Mouse (Mus musculus): ENCODE data around the gene Med16. TPM values are rescaled to one million over a fixed set of nuclear protein-coding genes. Genes with fewer than 3 reads are reported as not detected.

Med16 gene
- polyA plus RNA-seq (2015; fragmentation: Nextera tagmentation; extraction: Ambion mirVana), result 34.8 and 45.7 TPM in 2 replicates

DNA sequence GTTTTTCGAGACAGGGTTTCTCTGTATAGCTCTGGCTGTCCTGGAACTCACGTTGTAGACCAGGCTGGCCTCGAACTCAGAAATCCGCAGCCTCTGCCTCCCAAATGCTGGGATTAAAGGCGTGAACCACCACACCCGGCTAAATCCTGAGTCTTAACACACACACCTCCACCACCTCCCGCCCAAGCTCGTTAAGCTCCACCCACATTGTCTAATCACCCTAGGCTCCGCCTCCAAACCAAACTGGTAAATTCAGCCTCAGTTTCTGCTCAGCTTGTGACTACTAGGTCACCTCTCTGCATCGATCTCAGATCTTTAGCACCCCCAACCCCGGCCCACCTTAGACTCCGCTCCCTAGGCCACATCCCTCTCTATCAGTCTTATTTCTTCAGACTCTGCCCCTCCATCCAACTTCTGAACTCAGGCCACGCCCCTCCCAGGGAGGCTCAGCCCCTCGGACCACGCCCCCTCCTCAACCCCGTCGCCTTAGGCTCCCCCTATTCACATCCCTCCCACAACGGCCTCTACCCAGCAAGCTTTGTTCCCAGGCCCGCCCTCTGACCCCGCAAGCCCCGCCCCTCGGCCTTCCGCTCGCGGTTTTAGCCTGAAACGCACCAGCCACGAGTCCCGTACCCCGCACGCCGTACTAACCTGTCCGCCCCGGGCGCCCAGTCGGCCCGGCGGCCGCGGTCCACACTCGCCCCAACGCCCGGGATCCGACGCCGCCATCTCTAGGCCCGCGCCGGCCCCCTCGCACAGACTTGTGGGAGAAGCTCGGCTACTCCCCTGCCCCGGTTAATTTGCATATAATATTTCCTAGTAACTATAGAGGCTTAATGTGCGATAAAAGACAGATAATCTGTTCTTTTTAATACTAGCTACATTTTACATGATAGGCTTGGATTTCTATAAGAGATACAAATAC, at the start of gene Med16:
Gene Med16 (minus strand): TSS at position 757 of the 925 bp plus-strand sequence.
- Histone ChIP-seq H3K4me1 (replicated peaks) (peaks cover 13% of the 10 kb centered on the region), H3K27me3 (no peaks in the 10 kb centered on the region), H3K4me3 (peak within 1 kb of the TSS; percentile 74), H3K27ac (peak within 1 kb of the TSS; percentile 97), H3K9me3 (replicated peaks) (no peaks in the 10 kb centered on the region), H3K9ac (peak within 1 kb of the TSS; percentile 91), H3K36me3 (peaks cover 39% of the 10 kb centered on the region), H3K4me2 (peak within 1 kb of the TSS; percentile 65)
- peak; percentile 97 for ATAC-seq (replicated peaks; ENCODE audit: insufficient number of reproducible peaks, insufficient read depth, low FRiP score, low read depth)
- 2% methylated on average over 52 of the region's 52 CpGs for WGBS

DNA sequence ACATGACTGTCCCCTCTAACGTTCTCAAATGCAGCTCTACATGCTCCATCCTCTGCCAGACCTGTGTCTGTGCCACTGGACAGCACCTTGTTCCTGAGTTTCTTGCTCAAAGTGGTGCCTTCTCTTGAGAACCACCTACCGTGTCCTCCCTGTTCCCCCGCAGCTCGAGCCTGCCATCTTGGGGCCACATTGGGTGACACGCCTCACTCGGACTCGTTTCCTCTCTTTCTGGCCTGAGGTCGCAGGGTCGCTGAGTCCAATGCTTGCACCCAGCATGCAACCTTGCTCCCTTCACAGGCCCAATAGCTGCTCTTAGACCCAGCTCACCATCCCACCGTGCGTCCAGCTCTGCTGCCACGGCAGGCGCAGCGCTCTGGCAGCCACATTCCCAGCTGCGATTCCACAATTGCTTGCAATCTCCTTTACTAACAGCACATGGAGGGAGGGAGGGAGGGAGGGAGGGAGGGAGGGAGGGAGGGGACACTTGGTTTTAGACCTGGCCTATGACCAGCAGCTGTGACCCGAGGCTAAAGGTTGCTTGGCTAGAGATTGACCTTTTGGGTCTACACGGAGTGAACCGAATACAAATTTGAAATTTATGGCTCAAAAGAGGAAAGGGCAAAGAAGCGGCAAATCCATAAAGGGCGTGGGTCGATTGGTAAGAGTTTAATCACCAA, 49.6 kb upstream of the Med16 start:
- H3K9ac ChIP-seq, result no peak overlapping the region
- peaks cover 16% of the 10 kb centered on the region for H3K4me1 ChIP-seq (replicated peaks)
- H3K36me3 ChIP-seq, result peaks cover 10% of the 10 kb centered on the region
- no peaks in the 10 kb centered on the region for H3K9me3 ChIP-seq (replicated peaks)
- no peak overlapping the region for H3K4me3 ChIP-seq
- 0 out of 2 replicates have a peak, but pooled peaks have one; percentile 11 for ATAC-seq (replicated peaks; ENCODE audit: insufficient number of reproducible peaks, insufficient read depth, low FRiP score, low read depth)
- H3K27ac ChIP-seq, result no peak overlapping the region
- 15% methylated on average over 21 of the region's 21 CpGs for WGBS
- peak overlapping the region; percentile 51 for H3K4me2 ChIP-seq
- no peaks in the 10 kb centered on the region for H3K27me3 ChIP-seq

DNA sequence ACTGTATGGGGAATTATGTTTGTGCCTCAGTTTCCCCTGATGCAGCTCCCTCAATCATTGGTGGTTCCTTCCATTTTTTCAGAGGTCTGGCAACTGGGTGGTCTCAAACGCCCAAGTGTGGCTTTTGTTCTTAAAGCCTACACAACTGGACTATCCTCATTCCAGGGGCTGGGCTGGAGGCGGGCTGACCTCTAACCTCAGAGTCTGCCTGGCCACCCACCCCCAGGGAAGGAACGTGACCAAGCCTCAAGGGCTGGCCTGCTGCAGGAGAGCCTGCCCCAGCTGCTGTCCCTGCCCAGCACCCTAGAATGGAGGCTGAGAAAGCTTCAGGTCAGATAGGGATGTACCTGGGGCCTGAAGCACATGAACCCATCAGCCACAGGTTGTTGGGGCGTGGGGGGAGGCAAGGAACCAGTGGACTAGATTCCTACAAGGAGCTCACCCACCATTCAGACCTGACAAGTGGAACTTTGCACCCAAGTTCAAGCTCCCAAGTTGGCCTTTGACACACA, 48.0 kb upstream of the Med16 start:
- Histone ChIP-seq H3K36me3 (peaks cover 8% of the 10 kb centered on the region; the same call in 1 of the 2 replicates), H3K9ac (no peak overlapping the region), H3K4me2 (no peak overlapping the region), H3K4me1 (replicated peaks) (peaks cover 16% of the 10 kb centered on the region), H3K27me3 (no peaks in the 10 kb centered on the region), H3K9me3 (replicated peaks) (no peaks in the 10 kb centered on the region), H3K27ac (no peak overlapping the region), H3K4me3 (no peak overlapping the region)
- WGBS, result 42% methylated on average over 4 of the region's 4 CpGs
- ATAC-seq (replicated peaks; ENCODE audit: insufficient number of reproducible peaks, insufficient read depth, low FRiP score, low read depth), result no peak

DNA sequence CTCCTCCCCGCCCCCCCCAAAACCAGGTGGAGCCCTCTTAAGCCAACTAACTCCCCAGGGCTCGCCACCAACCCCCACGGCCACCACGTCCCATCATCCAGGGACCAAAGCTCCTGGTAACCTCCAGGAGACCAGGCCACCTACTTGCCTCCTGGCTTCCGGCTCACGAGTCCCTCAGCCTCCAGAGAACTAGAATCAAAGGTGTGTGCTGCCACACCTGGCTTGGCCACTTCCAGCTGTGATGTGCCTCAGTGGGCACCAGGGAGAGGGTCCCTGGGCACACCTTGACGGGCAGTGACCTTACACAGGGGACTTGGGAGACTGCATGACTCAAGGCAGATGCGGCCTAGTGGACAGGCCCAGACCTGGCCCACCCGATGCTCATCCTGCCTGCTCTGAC, 47.0 kb upstream of the Med16 start:
- H3K27me3 ChIP-seq, result no peaks in the 10 kb centered on the region
- no peak overlapping the region for H3K4me3 ChIP-seq
- no peak overlapping the region for H3K4me2 ChIP-seq
- H3K9ac ChIP-seq, result no peak overlapping the region
- peaks cover 17% of the 10 kb centered on the region for H3K36me3 ChIP-seq
- peaks cover 11% of the 10 kb centered on the region for H3K4me1 ChIP-seq (replicated peaks)
- no peak for ATAC-seq (replicated peaks; ENCODE audit: insufficient number of reproducible peaks, insufficient read depth, low FRiP score, low read depth)
- H3K27ac ChIP-seq, result no peak overlapping the region
- no peaks in the 10 kb centered on the region for H3K9me3 ChIP-seq (replicated peaks)
- WGBS, result 66% methylated on average over 9 of the region's 9 CpGs

- no peak for ATAC-seq (replicated peaks; ENCODE audit: insufficient number of reproducible peaks, insufficient read depth, low FRiP score, low read depth)
- WGBS, result 84% methylated on average over 6 of the region's 6 CpGs
These were observed 45.2 kb upstream of the Med16 start for GRCm38 (mm10) chr10:79953946-79954345.

GRCm38 (mm10) chr10:79950661-79951060, 41.9 kb upstream of the Med16 start:
- H3K4me2 ChIP-seq, result no peak overlapping the region
- peaks cover 38% of the 10 kb centered on the region for H3K36me3 ChIP-seq
- WGBS, result 83% methylated on average over 18 of the region's 18 CpGs
- H3K4me3 ChIP-seq, result no peak overlapping the region
- H3K27me3 ChIP-seq, result no peaks in the 10 kb centered on the region
- peaks cover 16% of the 10 kb centered on the region for H3K4me1 ChIP-seq (replicated peaks)
- ATAC-seq (replicated peaks; ENCODE audit: insufficient number of reproducible peaks, insufficient read depth, low FRiP score, low read depth), result no peak
- no peak overlapping the region for H3K27ac ChIP-seq
- no peak overlapping the region for H3K9ac ChIP-seq
- H3K9me3 ChIP-seq (replicated peaks), result no peaks in the 10 kb centered on the region

More at GRCm38 (mm10) chr10:79953946-79954345, 45.2 kb upstream of the Med16 start:
- peaks cover 32% of the 10 kb centered on the region for H3K36me3 ChIP-seq
- no peaks in the 10 kb centered on the region for H3K27me3 ChIP-seq
- no peak overlapping the region for H3K4me2 ChIP-seq
- H3K9me3 ChIP-seq (replicated peaks), result no peaks in the 10 kb centered on the region
- H3K4me3 ChIP-seq, result no peak overlapping the region
- H3K27ac ChIP-seq, result no peak overlapping the region
- no peak overlapping the region for H3K9ac ChIP-seq
- H3K4me1 ChIP-seq (replicated peaks), result peaks cover 6% of the 10 kb centered on the region

GRCm38 (mm10) chr10:79949873-79950272, 41.1 kb upstream of the Med16 start:
- Histone ChIP-seq H3K27ac (no peak overlapping the region), H3K4me3 (no peak overlapping the region), H3K27me3 (no peaks in the 10 kb centered on the region), H3K4me2 (no peak overlapping the region), H3K4me1 (replicated peaks) (peaks cover 23% of the 10 kb centered on the region), H3K36me3 (peaks cover 38% of the 10 kb centered on the region), H3K9ac (no peak overlapping the region), H3K9me3 (replicated peaks) (no peaks in the 10 kb centered on the region)
- no peak for ATAC-seq (replicated peaks; ENCODE audit: insufficient number of reproducible peaks, insufficient read depth, low FRiP score, low read depth)
- 66% methylated on average over 4 of the region's 4 CpGs for WGBS

DNA sequence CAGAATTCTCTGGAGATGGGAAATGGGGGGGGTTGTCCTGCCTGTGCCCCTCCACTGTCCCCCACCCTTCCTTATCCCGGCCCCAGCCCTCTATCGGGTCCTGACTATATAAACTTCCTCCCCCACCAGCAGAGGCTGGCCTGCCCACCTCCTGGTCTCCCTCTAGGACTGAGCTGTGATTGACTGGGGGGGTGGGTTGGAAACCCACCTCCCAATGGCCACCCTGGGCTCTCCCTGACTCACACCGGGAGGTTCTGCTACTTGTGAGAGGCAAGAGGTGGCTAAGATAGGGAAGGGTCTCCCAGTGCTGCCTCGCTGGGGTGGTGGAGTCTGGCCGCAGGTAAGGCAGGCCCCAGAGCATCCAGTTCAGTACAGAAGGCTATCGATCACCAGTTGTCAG, 38.8 kb upstream of the Med16 start:
- Histone ChIP-seq H3K4me3 (no peak overlapping the region), H3K27me3 (no peaks in the 10 kb centered on the region), H3K9me3 (replicated peaks) (no peaks in the 10 kb centered on the region), H3K27ac (no peak overlapping the region), H3K4me1 (replicated peaks) (peaks cover 25% of the 10 kb centered on the region), H3K36me3 (peaks cover 32% of the 10 kb centered on the region), H3K4me2 (no peak overlapping the region), H3K9ac (no peak overlapping the region)
- WGBS, result 73% methylated on average over 6 of the region's 6 CpGs
- no peak for ATAC-seq (replicated peaks; ENCODE audit: insufficient number of reproducible peaks, insufficient read depth, low FRiP score, low read depth)

DNA sequence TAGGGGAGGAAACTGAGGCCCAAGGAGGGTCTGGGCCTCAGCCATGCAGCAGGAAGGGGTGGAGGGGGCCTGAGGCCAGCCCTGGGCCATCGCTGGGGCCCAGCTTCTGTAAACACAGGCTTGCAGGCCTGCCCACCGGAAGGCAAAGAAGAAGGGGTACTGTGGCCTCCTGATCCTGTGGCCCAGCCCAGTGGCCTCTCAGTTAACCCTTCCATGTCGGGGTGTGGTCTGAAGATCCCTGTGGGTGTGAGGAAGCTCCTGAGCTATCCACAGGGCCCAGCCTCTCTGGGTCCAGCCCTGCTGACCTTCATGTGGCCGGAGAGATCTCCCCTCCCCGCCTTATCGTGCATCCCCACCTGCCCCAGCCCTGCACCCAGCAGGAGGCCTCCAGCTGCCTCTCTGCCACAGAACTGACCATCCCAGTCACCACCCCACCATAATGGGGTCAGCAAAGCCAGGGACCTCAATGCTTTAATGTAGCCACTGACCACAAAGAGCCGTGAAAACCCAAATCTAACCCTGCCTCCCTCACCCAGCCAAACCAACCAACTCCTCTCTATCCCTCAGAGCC, 38.1 kb upstream of the Med16 start:
- WGBS, result 39% methylated on average over 7 of the region's 7 CpGs
- H3K4me3 ChIP-seq, result 0 out of 2 replicates have a peak overlapping the region, but pooled peaks have one; percentile 4
- no peak for ATAC-seq (replicated peaks; ENCODE audit: insufficient number of reproducible peaks, insufficient read depth, low FRiP score, low read depth)

GRCm38 (mm10) chr10:79945507-79946234, 36.9 kb upstream of the Med16 start:
- 45% methylated on average over 16 of the region's 16 CpGs for WGBS
- Histone ChIP-seq H3K36me3 (peaks cover 20% of the 10 kb centered on the region), H3K4me1 (replicated peaks) (peaks cover 31% of the 10 kb centered on the region), H3K9ac (no peak overlapping the region), H3K27ac (peak overlapping the region; percentile 27; the same call in 1 of the 2 replicates), H3K4me2 (0 out of 2 replicates have a peak overlapping the region, but pooled peaks have one; percentile 6), H3K4me3 (no peak overlapping the region), H3K9me3 (replicated peaks) (no peaks in the 10 kb centered on the region), H3K27me3 (no peaks in the 10 kb centered on the region)
- no peak for ATAC-seq (replicated peaks; ENCODE audit: insufficient number of reproducible peaks, insufficient read depth, low FRiP score, low read depth)

More for the DNA sequence above, 38.1 kb upstream of the Med16 start:
- no peak overlapping the region for H3K27ac ChIP-seq
- peaks cover 31% of the 10 kb centered on the region for H3K36me3 ChIP-seq
- no peaks in the 10 kb centered on the region for H3K27me3 ChIP-seq
- peaks cover 25% of the 10 kb centered on the region for H3K4me1 ChIP-seq (replicated peaks)
- H3K9ac ChIP-seq, result no peak overlapping the region
- no peak overlapping the region for H3K4me2 ChIP-seq
- no peaks in the 10 kb centered on the region for H3K9me3 ChIP-seq (replicated peaks)

Measured in heart, embryonic 15.5 days (tissue).